Mouse (Mus musculus) layer of hippocampus, adult 9-11 months (tissue): ENCODE measurements around the gene Tle4.

Experiments
- DNase-seq: peaks from one replicate; pipeline ENCODE4 v3.0.0; 2022

Gene Tle4

GRCm38 (mm10) chr19:14588221-14589123, 9.4 kb downstream of the Tle4 start:
- DNase-seq: no peak

DNA sequence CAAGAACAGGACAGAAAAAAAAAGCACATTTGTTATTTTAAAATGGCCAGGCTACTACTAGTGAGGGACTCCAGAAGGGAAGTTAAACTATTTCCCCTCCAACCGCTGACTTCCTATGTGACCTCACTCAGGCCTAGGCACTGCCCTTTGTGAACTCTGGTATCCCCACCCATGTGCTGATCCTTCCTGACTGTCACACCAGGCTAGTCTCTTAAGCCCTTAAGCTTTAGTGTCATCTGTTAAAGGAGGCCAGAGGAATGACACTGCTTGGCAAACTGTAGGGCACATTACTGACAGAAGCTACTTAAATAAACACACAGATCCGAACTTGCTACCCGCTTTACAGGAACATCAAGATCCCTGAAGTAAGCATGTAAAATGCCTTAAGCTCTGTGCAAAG, 11.7 kb downstream of the Tle4 start:
- DNase-seq: no peak

- DNase-seq: no peak
Measured at GRCm38 (mm10) chr19:14585731-14586130, 12.1 kb downstream of the Tle4 start.

- no peak for DNase-seq
Measured at GRCm38 (mm10) chr19:14585235-14585634, 12.6 kb downstream of the Tle4 start.

DNA sequence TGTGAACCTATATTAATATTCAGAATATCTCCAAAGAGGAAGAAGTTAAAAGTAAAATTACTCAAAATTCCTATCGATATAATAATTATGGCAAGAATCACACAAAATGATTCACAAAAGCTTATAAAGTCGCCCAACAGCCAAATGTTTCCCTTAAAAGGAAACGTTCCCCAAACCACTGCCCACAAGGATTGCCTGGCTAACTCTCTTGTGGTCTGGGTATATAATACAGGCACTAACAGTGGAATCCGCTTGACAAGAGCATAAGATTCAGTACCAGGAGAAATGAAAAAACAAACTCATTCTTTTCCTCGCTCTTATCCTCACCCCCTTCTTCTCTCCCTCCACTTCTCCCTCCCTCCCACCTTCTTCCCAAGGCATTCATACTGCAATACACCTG, 19.2 kb downstream of the Tle4 start:
- no peak for DNase-seq

- no peak for DNase-seq
Measured at GRCm38 (mm10) chr19:14578016-14578415, 19.8 kb downstream of the Tle4 start.

DNA sequence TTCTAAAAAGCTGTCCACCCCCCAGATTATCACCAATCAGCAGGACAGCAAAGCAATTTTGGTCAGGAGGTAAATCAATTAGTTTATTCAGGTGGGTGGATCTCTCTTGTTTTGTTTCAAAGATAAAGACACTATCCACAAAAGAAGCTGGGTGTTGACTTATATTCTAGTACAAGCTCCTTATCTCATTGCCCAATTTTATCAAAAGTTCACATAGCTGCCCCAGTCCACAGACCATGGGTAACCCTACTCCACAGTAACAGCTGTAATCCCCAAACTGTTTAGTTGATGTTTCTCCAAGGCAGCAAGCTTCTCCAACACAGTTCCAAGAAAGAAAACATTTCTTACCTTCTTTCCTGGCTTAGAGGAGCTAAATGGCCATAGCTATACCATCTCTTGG, 21.5 kb downstream of the Tle4 start:
- no peak for DNase-seq

DNA sequence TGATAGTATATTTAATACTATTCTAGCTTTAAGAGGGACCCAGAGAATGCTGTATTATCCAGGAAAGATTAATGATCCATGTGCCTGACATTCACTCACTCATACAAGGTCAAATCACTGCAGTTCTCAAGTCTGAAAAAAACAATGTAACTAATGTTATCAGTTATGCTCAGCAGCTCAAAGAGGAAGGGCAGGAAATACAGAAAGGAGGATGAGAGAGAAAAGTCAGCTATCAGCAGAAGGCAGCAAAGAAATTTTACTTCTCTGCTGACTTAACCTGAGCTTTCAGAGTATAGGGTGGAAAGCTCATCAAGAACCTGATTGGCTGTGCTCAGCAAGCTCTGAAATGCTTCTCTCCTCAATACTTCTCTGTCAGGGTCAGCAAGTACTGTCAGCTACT, 29.0 kb downstream of the Tle4 start:
- DNase-seq: no peak

GRCm38 (mm10) chr19:14567081-14567480, 30.8 kb downstream of the Tle4 start:
- DNase-seq: no peak

DNA sequence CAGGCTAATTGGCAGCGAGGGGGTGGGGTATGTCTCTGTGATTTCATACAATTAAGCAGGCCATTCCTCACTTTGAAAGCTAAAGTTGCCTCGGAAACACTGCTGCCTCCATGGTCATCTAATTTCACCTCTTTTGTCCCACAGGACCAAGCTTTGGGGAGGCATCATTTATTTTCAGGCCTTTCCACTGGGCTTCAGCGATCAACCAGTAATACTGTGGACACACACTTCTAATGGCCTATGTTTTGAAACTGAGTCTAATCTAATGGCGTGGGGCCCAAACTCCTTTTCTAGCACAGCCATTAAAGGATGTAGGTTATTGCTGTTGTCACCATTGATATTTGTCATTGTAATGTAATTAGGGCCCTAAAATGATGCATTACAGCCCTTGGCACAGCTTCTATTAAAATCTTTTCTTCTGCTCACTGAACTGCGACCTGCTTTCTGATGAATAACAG, 31.3 kb downstream of the Tle4 start:
- DNase-seq: peak; percentile 14

- DNase-seq: peak; percentile 10
Measured at GRCm38 (mm10) chr19:14565424-14566069, 32.3 kb downstream of the Tle4 start.

- DNase-seq: no peak
Measured at GRCm38 (mm10) chr19:14563273-14563959, 34.4 kb downstream of the Tle4 start.

DNA sequence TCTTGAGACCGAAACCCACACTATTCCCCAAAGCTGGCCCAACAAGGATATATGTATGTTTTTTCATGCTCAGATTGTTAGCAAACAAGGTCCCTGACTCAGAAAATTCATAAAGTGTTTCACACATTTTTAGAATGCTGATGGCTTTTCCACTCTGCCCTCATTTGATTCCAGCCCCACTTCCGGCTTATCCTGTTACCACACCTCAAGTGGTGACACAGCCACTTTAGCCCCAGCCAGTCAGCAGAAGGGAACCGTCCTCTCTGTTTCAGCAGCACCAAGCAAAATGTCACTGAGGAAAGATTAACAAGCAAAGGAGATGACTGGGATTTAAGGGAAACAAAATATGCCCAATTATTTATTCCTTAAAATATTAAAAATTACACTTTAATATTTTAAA, 50.0 kb downstream of the Tle4 start:
- no peak for DNase-seq

DNA sequence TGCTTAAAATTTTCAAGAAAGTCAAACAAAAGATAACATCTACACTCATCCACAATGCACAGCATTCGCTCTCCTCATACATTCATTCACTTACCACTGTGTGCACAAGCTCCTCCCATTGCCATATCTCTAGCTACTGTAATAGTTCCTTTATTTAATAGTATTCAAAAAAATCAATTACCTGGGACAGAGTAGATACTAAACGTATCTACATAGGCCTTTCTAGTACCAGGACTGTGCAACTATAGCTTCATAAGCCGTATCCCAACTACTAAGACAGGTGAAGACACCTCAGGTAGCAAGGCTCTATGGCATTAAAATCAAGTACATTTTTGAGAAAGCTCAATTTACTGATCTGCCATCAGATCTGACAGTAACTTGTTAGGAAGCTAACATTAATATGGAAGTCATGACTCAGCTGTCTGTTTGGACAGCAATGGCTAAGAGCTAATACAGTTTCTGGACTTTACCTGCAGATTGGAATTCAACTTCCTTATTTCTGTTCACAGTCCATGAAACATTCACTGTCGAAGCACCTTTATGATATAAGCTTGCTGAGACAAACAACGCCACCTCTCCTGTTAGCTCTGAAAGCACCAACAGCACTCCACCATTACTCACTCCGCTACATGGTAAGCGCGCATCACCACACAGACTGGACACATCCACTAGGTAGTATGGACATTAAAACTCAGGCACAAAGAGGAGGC, 50.6 kb downstream of the Tle4 start:
- DNase-seq: no peak

GRCm38 (mm10) chr19:14545485-14545884, 52.4 kb downstream of the Tle4 start:
- DNase-seq: no peak

DNA sequence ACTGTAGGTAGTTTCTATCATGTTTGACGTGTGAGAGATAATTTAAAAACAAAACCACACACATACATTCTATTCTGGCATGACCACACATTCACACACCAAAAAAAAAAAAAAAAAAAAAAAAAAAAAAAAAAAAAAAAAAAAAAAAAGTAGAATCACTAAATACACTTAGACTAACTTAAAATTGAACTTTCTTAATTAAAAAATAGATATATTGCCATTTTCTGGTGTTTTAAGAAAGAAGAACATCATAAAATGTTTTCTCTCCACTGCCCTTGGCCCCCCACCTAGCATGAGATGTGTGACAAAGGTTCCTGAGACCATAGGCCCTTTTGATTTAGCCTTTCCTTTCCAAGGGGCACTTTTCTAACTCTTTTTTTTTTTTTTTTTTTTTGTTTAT, 54.5 kb downstream of the Tle4 start:
- no peak for DNase-seq

- DNase-seq: no peak
Measured at GRCm38 (mm10) chr19:14540678-14541077, 57.2 kb downstream of the Tle4 start.

- no peak for DNase-seq
Measured at GRCm38 (mm10) chr19:14536676-14537075, 61.2 kb downstream of the Tle4 start.

GRCm38 (mm10) chr19:14534447-14534846, 63.4 kb downstream of the Tle4 start:
- DNase-seq: no peak

DNA sequence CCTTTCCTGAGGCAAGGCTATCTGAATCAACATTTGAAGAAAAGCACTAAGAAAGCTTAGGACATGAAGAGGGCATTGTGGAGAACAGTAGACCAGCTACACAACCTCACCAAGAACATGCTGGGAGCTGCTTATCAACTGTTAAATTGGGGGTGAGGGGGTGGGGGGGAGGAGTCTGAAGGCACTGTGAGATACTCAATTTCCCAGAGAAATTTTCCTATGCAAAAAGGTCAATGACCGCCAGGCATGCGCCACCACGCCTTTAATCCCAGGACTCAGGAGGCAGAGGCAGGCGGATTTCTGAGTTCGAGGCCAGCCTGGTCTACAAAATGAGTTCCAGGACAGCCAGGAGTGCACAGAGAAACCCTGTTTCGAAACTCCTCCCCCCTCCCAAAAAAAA, 65.0 kb downstream of the Tle4 start:
- DNase-seq: no peak

DNA sequence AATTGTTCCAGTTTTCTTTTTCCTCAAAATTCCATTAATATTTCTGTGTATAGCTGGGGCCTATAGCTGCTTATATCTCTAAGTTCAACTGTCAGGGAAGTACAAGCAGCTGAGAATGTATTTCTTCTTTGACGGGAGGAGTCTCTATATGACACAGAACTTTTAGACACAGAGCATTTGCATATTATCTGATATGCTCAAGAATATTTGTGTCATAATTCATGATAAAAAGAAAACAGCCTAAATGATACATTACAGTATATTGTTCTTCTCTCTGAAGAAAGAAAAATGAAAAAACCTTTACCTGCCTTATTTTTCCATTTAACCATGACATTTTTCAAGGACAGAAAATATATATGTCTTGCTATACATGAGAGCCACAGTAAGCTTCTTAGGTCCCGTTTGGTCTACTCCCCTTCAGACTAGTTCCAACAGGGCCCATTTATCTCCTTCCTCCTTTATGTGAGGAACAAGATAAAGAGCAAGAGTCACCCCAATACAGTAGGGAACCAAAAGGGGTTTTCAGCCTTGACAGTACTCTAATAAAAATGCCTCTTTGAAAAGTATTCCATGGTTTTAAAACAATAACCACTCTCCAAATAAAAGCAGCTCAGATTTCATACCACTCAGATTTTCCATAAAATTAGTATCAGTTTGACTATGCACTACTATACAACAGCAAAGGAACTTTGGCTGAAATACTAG, 77.6 kb downstream of the Tle4 start:
- no peak for DNase-seq

DNA sequence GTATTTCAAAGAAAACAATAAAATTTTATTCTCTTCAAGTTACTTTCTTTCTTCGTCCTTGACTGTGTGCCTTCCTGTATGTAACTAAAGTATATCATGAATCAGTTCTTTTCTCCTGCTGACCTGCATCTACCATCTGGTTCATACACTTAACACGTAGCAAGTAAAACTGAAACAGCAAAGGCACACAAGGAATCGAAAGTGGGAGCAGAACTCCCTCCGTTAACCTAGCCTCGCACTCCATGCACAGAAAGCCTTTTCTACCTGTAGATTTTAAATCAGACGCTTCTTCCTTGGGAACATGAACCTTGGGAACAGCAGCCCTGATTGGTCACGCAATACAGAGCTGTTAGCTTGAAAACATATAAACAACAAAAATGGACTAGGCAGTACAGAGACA, 78.7 kb downstream of the Tle4 start:
- no peak for DNase-seq
